Mouse (Mus musculus): Measurements from ENCODE around the gene Selenoi.
"Not testable (repeated sequence)": the region's sequence is repeated elsewhere in the genome, so short reads cannot be mapped to it uniquely, and the experiment has no call there.

Selenoi gene

DNA sequence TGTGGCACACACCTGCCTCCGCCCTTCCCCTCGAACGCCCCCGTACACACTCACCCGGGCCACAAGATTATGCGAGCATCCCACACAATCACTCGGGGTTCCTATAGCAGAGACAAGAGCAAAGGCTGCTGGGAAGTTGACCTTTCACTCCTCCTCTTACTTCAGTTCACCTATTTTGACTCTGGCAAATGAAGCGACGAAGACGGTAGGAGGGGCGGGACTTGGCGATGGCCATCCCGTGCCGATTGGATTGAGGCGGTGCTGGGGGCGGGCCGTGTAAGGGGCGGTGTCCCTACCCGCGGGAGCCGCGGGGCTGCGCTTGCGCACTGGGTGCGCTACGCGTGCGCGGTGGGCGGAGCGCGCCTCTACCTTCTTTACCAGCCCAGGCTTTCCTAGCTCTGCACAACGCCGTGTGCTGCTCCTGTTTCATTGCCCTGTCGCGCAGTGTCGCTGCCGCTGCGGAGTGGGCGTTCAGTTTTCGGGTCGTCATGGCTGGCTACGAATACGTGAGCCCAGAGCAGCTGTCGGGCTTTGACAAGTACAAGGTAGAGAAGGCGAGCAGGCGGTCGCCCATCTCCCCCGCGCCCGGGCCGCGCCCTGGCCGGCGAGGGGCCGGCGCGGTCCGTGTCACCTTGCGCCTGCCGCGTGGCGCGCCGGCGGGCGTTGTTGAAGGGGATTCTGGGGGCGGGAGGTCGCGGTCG, at the start of gene Selenoi:
Gene Selenoi (plus strand): TSS at position 311 of the 701 bp plus-strand sequence.
- peak; percentile 94 for DNase-seq (ENCODE audit: low spot score)

DNA sequence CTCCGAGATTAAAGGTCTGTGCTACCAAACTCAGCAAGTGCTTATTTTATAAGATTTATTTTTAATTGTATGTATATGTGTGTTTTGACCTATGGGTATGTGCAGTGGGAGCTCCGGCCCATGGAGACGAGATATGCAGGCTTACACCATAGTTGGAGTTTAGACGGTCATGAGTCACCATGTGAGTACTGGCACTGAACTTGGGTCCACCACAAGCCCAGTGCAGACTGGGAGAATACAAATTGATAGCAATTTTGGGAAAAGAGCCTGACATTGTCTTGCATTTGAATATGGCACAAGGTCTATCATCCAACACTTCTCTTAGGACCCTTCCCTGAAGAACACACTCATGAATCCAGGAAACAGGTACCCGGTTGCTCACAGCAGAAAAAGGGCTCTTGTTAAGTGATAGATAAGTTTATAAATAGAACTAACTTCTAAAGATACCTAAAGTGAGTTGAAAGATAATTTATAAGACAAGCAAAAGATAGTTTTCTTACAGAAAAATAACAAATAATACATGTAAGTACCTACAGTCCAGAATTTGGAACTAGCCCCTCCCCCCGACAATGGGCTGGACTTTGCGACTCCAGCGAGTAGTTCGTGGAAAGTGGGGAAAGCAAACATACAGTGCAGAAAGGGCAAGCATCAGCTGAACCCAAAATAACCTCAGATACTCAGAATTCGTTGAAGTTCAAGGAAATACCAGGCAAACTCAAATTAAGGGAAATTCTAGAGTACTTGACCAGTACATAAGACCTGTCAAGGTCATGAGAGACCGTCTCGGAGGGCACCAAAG, 44.5 kb upstream of the Selenoi start:
- no peak for DNase-seq (ENCODE audit: low spot score)

DNA sequence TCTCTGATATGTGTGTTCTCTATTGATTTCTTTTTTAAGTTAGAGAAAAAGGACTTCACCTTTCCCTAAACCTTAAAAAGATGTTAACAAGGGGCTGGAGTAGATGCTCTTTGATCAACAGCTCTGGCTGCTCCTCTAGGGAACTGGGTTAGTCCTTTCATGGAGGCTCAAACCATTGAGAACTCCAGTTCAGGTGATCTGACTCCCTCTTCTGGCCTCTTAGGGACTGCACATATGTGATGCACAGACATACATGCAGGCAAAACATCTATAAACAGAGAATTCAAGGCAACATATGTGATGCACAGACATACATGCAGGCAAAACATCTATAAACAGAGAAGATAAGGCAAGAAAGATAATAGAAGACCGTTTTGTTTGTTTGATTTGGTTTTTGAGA, 39.9 kb upstream of the Selenoi start:
- no peak for DNase-seq (ENCODE audit: low spot score)

DNA sequence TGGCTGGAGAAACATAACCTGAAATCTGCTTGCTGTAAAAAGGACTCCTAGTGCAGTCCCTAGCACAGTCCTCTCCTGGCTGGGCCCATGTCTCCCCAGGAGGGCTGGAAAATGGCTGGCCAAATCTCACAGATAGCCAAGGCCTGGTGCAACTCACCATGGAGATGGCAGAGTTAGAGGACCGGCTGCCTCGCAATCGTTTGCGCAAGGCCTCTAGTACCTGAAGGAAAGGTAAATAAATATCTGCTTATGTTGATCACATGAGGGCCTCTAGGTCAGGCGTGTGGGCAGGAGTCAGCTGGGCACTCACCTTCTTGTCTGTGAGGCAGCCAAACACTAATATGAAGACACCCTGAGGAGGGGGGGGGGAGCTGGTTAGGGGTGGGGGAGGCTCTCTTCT, 37.0 kb upstream of the Selenoi start:
- DNase-seq (ENCODE audit: low spot score) = no peak

DNA sequence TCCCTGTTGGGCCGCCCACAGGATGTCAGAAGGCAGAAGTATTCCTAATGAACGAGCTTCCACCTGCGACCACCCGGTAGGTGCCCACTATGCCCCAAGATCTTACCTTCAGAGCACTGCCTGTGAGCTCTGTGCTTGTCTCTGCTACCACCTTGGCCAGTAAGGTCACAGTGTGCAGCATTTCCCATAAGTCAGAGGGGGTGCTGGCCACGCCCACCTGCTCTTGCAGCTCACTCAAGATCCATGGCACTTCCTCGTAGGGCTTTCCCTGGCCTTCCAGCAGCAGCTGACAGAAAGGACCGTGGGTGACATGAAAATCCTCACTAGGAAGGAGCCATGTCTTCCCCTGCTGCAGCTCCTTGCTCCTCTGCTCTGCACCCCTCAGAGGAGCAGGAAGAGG, 34.1 kb upstream of the Selenoi start:
- DNase-seq (ENCODE audit: low spot score) = no peak

DNA sequence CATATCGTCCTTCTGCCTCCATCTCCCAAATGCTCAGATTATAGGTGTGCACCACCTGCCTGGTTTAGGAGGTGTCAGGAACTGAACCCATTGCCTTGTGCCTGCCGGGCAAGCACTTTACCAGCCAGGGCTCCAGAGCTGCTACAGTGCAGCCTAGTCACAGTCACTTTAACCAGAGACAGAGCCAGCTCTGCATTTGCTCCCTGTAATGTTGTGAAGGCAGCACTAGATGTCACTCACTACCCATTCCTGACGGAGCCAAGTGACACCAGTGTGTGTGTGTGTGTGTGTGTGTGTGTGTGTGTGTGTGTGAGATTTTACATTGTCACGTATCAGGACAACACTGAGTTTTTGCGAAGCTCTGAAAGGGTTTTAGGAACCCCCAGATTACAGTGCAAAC, 30.9 kb upstream of the Selenoi start:
- DNase-seq (ENCODE audit: low spot score) = peak; percentile 10

DNA sequence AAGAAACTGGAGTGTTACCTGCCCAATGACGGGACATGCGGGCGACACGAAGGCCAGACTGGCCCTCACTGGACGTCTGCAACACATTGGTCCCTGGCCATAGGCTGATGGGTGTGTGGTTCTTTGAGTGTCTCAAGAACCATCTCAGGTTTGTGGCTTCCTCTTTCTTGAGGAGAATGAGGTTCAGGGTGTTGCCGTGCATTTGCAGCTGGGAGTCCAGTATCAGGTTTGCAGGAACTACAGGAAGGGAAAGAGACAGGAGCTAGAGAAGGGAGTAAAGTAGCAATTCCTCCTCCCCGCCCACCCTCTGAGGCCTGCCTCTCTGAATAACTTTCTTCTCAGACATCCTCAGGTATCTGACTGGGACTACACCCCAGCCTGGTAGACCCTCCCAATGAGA, 30.2 kb upstream of the Selenoi start:
- no peak for DNase-seq (ENCODE audit: low spot score)

DNA sequence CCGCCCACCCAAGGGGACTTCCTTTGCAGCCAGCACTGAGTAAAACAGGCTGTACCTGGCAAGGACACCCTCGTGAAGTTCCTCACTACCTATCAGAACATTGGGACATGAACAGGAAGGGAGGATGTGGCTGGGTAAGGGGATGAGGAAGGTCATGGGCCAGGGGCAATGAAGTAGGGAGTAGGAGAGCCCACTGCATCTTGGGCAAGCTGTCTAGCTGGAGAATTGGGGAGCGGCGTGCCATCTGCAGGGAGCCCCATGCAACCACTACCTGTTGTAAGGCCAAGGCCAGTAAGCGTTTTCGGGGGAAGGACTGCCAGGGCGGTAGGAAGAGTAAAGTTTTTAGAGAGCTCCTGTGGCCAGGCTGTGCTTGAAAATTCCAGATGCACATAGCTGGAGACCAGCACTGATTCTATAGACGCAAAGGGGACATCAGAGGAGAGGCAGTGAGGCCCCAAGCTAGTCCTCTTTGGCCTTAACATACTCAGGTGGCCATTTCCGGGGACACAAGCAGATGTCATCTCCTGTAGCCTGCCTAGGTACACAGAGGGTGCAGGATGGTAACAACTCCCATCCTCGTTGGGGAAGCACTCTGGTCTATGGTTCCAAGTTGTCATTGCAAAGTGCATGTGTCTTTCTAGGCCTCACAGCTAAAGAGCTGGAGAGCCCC, 29.0 kb upstream of the Selenoi start:
- DNase-seq (ENCODE audit: low spot score) = no peak

DNA sequence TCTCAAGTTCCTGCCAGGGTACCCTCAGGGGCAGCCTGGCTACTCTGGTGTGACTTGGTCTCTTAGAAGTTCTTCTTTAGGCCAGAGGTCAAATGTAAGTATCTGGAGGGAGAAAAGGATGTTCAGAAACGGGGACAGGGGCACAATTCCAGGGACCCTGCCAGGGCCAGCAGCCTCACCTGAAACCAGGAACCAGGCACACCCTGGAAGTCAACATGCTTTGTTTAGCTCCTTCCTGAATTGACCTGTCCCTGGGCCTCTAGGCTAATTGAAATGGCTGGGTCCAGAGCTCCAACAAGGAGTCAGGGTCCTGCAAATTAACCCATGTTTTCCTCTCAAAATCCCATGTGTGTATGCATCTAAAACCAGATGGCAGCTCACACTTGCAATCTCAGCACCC, 27.9 kb upstream of the Selenoi start:
- no peak for DNase-seq (ENCODE audit: low spot score)

DNA sequence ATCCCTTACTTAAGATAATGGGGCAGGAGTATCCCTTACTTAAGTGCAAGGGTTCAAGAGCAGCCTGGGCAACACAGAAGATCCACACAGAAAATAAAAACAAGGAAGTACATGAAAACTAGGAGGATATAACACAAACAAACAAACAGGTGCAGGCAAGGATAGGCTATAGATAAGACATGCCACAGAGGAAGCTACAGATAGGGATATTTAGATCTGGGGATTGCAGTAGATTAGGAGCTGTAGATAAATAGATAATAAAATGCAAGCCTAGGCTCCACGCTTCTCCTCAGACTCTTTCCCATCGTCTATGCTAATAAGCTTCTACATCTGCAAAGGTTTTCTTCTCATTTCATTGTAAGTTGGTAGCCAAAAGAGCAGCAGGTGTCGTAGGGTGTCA, 27.3 kb upstream of the Selenoi start:
- no peak for DNase-seq (ENCODE audit: low spot score)

DNA sequence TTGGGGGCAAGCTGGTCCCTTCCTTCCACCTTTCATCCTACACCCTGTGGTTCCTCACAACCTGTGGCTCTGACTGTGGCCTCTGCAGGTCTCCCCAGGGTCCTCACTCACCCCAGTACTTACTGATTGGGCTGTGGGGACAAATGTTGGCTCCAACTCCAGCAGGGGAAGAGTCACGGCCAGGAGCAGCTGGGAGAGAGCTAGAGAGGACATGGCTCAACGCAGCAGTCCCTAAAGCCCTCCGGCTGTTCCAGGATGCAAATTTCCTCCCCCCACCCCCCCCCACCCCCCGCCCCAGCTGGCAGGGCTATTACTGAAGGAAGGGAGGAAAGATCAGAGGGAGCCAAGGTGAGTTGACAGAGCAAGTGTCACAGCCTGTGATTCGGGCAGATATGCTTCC, 26.9 kb upstream of the Selenoi start, which contains the start of gene Adgrf3:
Gene Adgrf3 (minus strand): TSS at position 230 of the 400 bp plus-strand sequence.
- no peak for DNase-seq (ENCODE audit: low spot score)

DNA sequence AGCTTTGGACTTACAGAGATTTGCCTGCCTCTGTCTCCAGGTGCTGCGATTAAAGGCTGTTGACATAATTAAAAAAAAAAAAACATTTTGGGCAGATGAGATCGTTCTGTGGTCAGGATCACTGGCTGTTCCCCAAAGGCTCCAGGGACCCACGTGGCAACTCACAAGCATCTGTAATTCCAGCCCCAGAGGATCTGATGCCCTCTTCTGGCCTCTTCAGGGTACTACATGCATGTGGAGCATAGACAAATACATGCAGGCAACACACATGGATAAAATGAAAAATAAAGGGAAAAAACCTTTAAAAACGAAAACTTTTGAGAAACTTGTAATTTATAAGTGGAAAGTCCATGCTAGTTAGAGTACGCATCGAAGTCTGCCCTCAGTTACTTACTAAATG, 25.1 kb upstream of the Selenoi start:
- DNase-seq (ENCODE audit: low spot score) = no peak

DNA sequence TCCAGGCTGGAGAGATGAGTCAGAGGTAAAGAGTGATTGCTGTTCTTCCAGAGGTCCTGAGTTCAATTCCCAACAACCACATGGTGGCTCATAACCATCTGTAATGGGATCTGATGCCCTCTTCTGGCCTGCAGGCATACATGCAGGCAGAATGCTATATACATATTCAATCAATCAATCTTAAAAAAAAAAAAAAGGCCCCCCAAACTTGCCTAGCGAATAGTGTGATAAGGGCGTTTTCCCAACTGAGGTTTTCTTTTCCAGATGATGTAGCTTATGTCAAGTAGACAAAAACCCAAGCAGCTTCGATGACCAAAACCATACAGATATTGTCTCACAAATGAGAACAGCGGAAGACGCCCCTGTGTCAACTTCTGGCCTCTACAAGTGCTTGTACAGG, 21.6 kb upstream of the Selenoi start:
- not testable (repeated sequence) for DNase-seq (ENCODE audit: low spot score)

DNA sequence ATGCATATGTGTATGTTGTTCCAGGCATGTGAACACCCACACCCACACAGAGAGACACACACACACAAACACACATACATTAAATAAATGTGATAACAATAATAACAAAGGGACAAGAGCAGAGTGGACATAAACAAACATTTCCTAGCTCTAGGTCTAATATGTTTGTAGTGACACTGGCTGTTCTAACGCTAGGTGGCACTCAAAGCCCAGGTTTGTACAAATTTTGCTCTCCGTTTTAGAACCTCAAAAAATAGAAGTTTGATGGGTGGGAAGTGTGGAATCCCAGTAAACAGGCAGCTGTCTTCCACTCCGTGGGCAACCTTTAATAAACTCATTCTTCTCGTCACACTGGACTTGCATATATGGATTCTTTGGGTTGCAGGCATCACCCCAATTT, 17.5 kb upstream of the Selenoi start:
- peak; percentile 48 for DNase-seq (ENCODE audit: low spot score)

DNA sequence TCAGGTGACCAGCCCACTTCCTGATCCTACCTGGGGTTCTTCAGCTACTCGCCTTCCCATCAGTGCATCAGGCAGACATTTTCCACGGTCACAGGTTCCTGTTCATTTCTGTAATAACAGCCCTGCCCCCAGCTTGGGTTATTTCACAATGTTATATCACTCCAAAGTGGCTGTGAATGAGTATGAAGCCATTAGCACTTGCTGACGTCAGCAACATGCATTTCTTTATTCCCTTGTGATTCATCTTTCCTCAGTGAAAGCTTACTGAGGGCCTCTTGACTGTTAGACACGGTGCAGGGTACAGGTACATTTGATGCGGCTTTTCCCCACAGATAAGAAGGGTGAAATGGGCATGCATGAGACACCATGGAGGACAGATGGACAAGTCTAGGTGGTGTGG, 16.4 kb upstream of the Selenoi start:
- DNase-seq (ENCODE audit: low spot score) = no peak

DNA sequence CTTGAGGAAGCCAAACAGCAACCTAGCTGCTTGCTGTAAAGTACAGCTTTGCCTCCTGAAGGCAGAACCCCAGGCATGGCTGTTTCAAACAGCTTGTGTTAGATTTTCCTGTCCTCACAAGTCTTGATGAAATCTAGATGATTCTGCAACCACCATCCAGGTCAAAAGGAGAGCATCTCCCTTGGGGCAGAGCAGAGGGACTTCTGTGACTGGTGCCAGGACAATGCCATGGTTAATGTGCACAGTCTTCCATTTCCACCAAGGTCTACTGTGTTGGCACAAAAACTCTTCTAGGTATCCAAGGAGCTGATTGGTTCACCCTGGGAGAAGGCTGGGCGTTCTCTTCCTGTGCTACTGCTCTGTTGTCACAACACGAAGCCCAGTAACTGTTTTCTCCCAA, 12.7 kb upstream of the Selenoi start:
- DNase-seq (ENCODE audit: low spot score) = no peak

DNA sequence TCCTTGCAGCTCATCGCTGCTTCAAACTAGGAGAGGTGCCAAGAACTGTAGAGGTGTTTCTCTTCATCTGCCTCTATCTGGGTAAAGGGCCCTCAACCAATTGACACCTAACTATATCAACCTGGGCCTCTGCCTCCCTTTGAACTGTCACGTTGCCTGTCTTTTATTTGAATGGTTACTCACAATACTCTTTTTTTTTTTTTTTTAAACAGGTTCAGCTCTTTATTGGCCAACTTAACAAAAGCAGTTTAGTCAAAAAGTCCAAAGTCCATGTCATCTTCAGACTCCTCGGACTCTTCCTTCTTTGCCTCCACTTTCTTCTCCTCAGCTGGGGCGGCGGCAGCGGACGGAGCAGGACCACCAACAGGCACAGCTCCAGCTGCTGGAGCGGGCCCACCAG, 11.7 kb upstream of the Selenoi start:
- no peak for DNase-seq (ENCODE audit: low spot score)

DNA sequence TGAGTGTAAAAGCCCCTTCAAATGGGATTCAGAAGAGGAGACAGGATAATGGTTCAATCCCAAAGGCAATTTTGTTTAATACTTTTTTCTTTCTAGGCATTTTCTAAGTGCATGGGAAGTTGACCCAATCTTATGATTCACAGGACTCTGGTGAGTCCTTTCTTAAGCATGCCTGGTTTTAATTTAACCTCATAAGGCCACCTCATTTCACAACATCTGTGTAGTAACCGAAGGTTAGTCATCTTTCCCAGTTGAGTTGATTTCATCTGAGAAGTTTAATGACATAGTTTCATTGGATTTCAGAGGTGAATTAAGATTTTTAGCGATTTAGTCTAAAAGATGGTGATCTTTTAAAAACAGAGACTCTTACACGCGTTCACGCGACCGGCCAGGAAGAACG, 9.7 kb upstream of the Selenoi start:
- DNase-seq (ENCODE audit: low spot score) = no peak

DNA sequence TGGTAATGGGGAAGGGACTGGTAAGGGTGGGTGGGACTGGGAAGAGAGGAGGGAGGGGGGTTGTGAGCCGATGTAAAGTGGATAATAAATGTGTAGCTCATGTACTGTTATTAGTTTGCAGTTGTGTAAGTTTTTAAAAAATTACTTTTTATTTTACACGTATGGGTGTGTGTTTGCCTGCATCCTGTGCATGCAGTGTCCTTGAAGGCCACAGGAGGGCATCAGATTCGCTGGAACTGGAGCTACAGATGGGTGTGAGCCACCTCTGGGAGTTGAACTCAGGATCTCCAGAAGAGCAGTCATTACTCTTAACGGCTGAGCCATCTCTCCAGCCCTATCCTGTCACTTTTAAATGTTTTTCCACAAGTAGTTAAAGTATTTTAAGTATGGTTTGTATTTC, 1.5 kb upstream of the Selenoi start:
- no peak for DNase-seq (ENCODE audit: low spot score)

DNA sequence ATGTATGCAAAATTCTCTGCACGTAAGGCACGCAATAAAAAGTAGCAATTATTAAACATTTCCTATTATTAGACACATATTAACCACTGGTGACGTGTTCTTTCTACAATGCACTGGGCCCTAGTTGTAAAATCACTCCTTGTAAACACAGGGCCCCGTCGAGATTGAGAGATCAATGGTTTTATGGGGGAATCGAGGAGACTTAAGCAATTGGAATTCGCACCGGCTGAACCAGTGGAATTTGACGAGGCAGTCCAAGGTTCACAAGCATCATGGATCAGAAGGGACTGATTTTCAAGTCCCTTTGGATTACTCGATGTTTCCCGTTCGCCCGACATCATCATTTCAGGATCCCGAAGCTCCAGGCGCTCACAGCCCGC, 500 bp upstream of the Selenoi start:
- DNase-seq (ENCODE audit: low spot score) = no peak

DNA sequence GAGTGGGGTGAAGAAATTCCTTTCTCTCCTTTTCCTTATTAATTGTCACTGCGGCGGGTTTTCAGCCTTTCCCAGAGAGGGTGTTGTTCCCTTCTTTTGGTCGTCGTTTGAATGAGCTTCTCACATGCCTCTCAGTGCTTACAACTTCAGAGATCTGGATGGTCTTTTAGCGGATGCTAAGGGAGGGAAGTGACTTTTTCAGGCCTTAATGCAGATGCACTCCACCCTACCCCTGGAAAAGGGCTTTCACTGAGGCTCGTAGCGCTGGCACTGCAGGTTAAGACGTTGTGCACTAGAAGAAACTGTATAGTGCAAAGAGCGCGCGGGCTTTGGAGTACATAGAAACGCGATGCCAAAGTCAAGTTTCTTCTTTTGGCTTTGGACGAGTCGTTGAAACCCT, 661 bp downstream of the Selenoi start:
- DNase-seq (ENCODE audit: low spot score) = no peak

DNA sequence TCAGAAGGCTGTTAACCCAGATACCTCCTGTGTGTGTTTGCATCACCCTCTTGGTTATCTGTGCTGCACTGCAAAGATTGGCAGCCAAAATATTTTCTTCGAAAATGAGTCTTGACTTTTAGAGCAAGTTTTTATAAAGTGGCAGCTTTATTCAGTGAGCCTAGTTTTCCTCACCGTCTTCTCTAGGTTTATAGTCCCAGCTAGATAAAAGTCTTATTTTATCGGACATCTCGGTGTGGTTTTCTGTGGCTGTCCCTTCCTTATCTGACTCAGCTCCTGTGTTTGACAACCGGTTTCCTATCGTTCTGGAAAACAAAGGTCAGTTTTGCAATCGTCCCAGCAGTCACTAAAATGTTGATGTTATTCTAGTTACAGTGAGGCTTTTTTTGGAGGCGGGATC, 1.6 kb downstream of the Selenoi start:
- no peak for DNase-seq (ENCODE audit: low spot score)

DNA sequence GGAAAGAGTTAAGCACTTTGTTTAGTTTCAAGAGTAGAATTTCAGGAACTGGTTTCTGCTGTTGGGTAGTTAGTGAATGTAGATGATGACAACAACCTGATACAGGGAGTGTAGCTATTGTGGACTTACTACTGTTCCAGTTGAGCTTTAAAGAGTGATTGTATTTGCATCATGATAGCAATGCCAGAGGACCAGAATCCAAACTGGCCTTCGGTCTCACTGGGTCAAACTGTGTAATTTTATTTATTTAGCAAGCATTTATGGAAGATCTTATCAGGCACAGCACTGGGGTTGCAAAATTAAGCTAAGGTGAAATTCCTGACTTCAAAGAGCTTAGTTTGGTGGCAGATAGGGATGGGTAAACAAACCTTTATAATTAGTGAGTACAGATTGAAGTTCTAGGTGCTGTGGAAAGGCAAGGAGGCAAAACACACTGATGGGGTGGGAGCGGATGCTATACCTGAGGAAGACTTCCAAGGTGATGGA, 3.3 kb downstream of the Selenoi start:
- DNase-seq (ENCODE audit: low spot score) = no peak
